Mouse (Mus musculus): ENCODE data around the gene Kdm4a. TPM values are rescaled to one million over a fixed set of nuclear protein-coding genes. Genes with fewer than 3 reads are reported as not detected.

The Kdm4a gene
- polyA plus RNA-seq, 1 experiment, result 46.3 TPM

DNA sequence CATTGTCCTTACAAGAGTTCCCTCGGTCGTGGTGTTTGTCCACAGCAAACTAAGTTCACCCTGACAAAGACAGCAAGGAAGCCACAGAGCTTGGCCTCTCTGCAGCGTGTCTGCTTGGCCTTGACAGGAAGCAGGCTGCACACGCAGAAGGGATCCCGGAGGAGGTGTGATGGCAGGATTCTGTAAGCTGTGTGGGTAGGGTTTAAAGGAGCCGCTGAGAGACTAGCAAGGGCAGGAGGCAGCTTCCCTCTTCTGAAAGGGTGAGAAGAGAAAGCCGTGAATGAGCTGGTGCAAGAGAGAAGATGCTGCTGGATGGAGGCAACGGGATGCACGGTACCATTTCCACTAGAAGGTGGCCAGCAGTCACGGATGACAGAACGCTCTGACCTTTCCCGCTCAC, 67.2 kb downstream of the Kdm4a start:
- DNase-seq, result peak; percentile 45 to 52
- 24% methylated on average over 12 of the region's 12 CpGs for WGBS
- TF ChIP-seq POLR2A (IDR thresholded peaks at IDR 0.05; ENCODE audit: borderline replicate concordance, insufficient read depth, low read length), result no peak
- TF ChIP-seq CTCF (IDR thresholded peaks at IDR 0.05; ENCODE audit: borderline replicate concordance, insufficient read depth, low read depth, low read length), result no peak
- peak overlapping the region; percentile 32 for H3K27ac ChIP-seq (ENCODE audit: insufficient read depth, low read length)
- H3K4me1 ChIP-seq (ENCODE audit: control insufficient read depth, insufficient read depth, low read length), result peaks cover 16% of the 10 kb centered on the region
- no peak overlapping the region for H3K4me3 ChIP-seq (replicated peaks; ENCODE audit: insufficient read depth, low read depth, low read length)
- no peaks in the 10 kb centered on the region for H3K27me3 ChIP-seq (ENCODE audit: control insufficient read depth, insufficient read depth, low read length)

- Histone ChIP-seq H3K27me3 (ENCODE audit: control insufficient read depth, insufficient read depth, low read length) (no peaks in the 10 kb centered on the region), H3K4me1 (ENCODE audit: control insufficient read depth, insufficient read depth, low read length) (peaks cover 16% of the 10 kb centered on the region), H3K27ac (ENCODE audit: insufficient read depth, low read length) (no peak overlapping the region), H3K4me3 (replicated peaks; ENCODE audit: insufficient read depth, low read depth, low read length) (no peak overlapping the region)
- no peak for DNase-seq
- 94% methylated on average over 13 of the region's 13 CpGs for WGBS
- TF ChIP-seq POLR2A (IDR thresholded peaks at IDR 0.05; ENCODE audit: borderline replicate concordance, insufficient read depth, low read length) (no peak), CTCF (IDR thresholded peaks at IDR 0.05; ENCODE audit: borderline replicate concordance, insufficient read depth, low read depth, low read length) (no peak)
These were observed 70.2 kb downstream of the Kdm4a start for GRCm38 (mm10) chr4:118109649-118110048.

DNA sequence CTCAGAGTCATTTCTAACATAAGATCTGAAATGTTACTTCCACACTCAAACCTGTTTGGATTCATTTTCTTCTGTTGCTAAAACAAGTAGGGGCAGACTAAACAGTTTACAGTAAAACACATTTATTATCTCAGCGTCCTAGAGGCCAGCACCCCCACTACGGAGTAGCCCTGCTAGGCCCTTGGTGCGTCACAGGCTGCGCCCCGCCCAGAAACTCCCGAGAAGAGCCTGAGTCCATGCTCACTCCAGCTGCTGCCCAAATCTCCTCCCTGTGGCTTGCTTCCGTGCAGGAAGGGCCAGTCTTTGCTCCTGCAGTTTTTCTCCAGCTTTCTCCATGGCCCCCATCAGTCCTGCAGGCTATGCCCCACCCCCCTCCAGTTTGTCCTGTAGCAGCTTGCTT, 71.1 kb downstream of the Kdm4a start:
- H3K4me1 ChIP-seq (ENCODE audit: control insufficient read depth, insufficient read depth, low read length), result peaks cover 16% of the 10 kb centered on the region
- no peak overlapping the region for H3K27ac ChIP-seq (ENCODE audit: insufficient read depth, low read length)
- TF ChIP-seq POLR2A (IDR thresholded peaks at IDR 0.05; ENCODE audit: borderline replicate concordance, insufficient read depth, low read length) (no peak), CTCF (IDR thresholded peaks at IDR 0.05; ENCODE audit: borderline replicate concordance, insufficient read depth, low read depth, low read length) (no peak)
- DNase-seq, result no peak
- WGBS, result 55% methylated on average over 7 of the region's 7 CpGs
- H3K4me3 ChIP-seq (replicated peaks; ENCODE audit: insufficient read depth, low read depth, low read length), result no peak overlapping the region
- no peaks in the 10 kb centered on the region for H3K27me3 ChIP-seq (ENCODE audit: control insufficient read depth, insufficient read depth, low read length)

DNA sequence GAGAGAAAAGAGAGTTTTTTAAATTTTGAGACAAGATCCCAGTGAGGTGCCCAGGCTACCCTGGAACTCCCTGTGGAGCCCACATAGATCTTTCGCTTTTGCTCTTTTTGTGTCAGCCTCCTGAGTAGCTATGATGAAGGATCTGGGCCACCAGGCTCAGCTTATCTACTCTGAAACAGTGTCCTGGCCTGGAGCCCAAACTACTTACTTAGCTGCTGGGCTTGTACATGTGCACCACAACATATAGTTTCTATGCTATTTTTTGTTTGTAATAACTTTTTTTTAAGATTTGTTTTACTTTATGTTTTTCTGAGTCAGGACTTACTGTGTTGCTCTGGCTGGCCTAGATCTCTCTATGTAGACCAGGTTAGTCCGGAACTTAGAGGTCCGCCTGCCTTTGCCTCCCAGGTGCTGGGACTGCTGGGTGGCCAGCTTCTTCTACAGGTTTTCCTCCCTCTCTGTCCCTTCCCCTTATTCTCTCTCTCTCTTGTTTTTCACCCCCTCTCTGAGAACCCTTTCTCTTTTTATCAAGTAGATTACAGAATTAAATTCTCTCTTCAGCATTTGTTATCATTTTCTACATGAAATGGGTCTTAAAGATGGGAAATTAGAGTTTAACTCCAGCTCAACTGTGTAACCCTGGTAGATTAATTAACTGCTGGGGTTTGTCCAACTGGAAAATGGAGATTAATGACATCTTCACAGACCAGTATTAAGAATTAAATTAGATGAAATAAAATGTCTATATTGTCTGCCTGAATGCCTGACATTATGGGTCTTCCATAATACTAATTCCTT, 74.4 kb downstream of the Kdm4a start:
- peaks cover 4% of the 10 kb centered on the region for H3K4me1 ChIP-seq (ENCODE audit: control insufficient read depth, insufficient read depth, low read length)
- no peak overlapping the region for H3K27ac ChIP-seq (ENCODE audit: insufficient read depth, low read length)
- H3K4me3 ChIP-seq (replicated peaks; ENCODE audit: insufficient read depth, low read depth, low read length), result no peak overlapping the region
- DNase-seq, result no peak
- no peaks in the 10 kb centered on the region for H3K27me3 ChIP-seq (ENCODE audit: control insufficient read depth, insufficient read depth, low read length)
- 86% methylated on average over 3 of the region's 3 CpGs for WGBS
- TF ChIP-seq CTCF (IDR thresholded peaks at IDR 0.05; ENCODE audit: borderline replicate concordance, insufficient read depth, low read depth, low read length), result no peak
- TF ChIP-seq POLR2A (IDR thresholded peaks at IDR 0.05; ENCODE audit: borderline replicate concordance, insufficient read depth, low read length), result no peak

DNA sequence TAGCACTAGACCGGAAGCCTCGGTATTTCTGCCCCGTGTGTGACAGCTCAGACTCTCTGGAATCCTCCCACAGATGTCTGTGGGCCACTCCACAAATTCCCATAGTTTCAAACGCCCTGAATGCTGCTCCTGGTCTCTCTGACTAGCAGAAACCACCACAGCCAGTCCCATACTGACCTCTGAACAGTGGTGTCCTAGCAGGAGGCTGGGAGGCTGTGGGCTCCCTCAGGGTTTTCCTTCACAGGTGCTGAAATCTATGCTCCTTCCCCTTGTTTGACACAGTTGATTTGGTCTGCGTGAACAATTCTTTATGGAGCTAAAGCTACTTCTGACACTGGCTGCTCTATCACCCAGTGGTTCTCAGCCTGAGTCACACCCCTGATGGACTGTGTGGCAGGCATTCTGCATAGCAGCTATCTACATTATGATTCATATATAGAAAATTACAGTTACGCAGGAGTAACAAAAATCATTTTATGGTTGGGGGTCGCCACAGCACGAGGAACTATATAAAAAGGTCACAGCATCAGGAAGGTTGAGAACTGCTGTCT, 76.5 kb downstream of the Kdm4a start:
- WGBS, result 85% methylated on average over 8 of the region's 8 CpGs
- Histone ChIP-seq H3K27ac (ENCODE audit: insufficient read depth, low read length) (no peak overlapping the region), H3K4me1 (ENCODE audit: control insufficient read depth, insufficient read depth, low read length) (peaks cover 6% of the 10 kb centered on the region), H3K4me3 (replicated peaks; ENCODE audit: insufficient read depth, low read depth, low read length) (no peak overlapping the region), H3K27me3 (ENCODE audit: control insufficient read depth, insufficient read depth, low read length) (no peaks in the 10 kb centered on the region)
- TF ChIP-seq CTCF (IDR thresholded peaks at IDR 0.05; ENCODE audit: borderline replicate concordance, insufficient read depth, low read depth, low read length) (no peak), POLR2A (IDR thresholded peaks at IDR 0.05; ENCODE audit: borderline replicate concordance, insufficient read depth, low read length) (no peak)
- DNase-seq, result no peak

GRCm38 (mm10) chr4:118101497-118101896, 78.3 kb downstream of the Kdm4a start:
- Histone ChIP-seq H3K4me1 (ENCODE audit: control insufficient read depth, insufficient read depth, low read length) (peaks cover 6% of the 10 kb centered on the region), H3K27ac (ENCODE audit: insufficient read depth, low read length) (no peak overlapping the region), H3K4me3 (replicated peaks; ENCODE audit: insufficient read depth, low read depth, low read length) (no peak overlapping the region), H3K27me3 (ENCODE audit: control insufficient read depth, insufficient read depth, low read length) (no peaks in the 10 kb centered on the region)
- WGBS, result 90% methylated on average over 6 of the region's 6 CpGs
- TF ChIP-seq CTCF (IDR thresholded peaks at IDR 0.05; ENCODE audit: borderline replicate concordance, insufficient read depth, low read depth, low read length), result no peak
- no peak for TF ChIP-seq POLR2A (IDR thresholded peaks at IDR 0.05; ENCODE audit: borderline replicate concordance, insufficient read depth, low read length)
- DNase-seq, result no peak

DNA sequence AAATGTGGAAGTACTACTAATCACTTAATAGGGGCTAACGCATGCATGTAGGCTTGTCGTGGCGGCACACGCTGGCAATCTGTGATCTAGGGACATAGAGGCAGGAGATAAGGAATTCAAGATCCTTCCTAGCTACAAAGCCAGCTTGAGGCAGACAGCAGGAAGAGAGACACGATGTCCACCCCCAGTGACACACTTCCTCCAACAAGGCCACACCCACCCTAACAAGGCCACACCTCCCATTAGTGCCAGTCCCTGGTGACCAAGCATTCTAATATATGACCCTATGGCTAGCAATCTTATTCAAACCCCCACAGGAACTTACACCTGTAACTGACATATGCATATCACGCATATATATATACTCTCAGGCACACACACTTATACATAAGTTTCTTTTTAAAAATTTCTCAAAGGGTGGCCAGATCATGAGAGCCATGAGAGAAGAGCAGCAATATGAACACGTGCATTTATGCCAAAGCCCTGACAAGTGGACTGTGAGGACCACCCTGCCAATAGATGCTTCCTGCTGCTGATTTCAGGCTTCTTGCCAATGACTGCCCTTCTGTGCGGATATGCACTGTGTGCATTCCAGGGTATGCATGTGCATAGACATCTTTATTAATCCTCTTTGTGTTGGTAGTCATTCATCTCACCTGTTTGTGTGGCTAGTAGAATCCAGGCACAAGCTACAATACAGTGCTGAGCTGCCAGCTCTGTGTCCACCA, 80.0 kb downstream of the Kdm4a start:
- H3K27me3 ChIP-seq (ENCODE audit: control insufficient read depth, insufficient read depth, low read length), result no peaks in the 10 kb centered on the region
- no peak for TF ChIP-seq CTCF (IDR thresholded peaks at IDR 0.05; ENCODE audit: borderline replicate concordance, insufficient read depth, low read depth, low read length)
- no peak for TF ChIP-seq POLR2A (IDR thresholded peaks at IDR 0.05; ENCODE audit: borderline replicate concordance, insufficient read depth, low read length)
- 62% methylated on average over 8 of the region's 8 CpGs for WGBS
- H3K4me1 ChIP-seq (ENCODE audit: control insufficient read depth, insufficient read depth, low read length), result peaks cover 6% of the 10 kb centered on the region
- DNase-seq, result no peak
- no peak overlapping the region for H3K27ac ChIP-seq (ENCODE audit: insufficient read depth, low read length)
- no peak overlapping the region for H3K4me3 ChIP-seq (replicated peaks; ENCODE audit: insufficient read depth, low read depth, low read length)

Data from cerebellum, adult 2 months (tissue).